Mouse (Mus musculus) skeletal muscle tissue, adult 2 months (tissue): Measurements from ENCODE around the gene A730009L09Rik.

Experiments
- DNase-seq: peaks from one replicate; pipeline ENCODE4 v3.0.0-alpha.2; 2012; ENCODE audit warnings: low read depth, low spot score

A730009L09Rik gene

DNA sequence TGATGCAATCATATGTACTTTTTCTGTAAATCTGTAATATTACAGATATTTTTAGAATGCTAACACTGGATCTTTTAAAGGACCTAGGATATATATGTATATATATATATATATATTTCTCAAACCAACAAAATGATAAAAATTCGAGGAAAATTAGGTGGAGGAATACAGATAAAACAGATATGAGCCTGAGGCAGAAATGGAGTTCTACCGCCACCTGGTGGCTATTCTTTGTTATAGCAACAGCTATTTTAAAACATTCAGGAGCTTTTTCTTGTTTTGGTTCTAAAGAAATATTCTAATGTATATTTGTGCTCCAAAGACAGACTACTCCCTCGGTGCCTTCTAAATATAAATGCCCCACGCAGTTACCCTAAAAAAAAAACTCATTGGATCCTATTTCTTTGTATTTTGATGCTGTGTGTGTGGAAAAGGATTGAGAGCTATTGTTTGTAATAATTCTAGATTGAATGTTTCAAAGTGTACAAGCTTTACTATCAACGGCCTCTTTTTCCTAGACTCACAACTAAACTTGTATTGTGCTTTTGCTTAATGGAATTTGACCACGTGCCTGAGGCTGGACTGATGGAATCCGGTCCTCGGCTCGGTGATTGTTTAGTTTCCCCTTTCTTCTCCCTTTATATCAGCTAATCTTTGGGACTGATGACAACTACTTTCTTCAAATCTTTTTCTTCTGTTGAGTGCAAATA lies 44.8 kb downstream of the A730009L09Rik start:
- no peak for DNase-seq

DNA sequence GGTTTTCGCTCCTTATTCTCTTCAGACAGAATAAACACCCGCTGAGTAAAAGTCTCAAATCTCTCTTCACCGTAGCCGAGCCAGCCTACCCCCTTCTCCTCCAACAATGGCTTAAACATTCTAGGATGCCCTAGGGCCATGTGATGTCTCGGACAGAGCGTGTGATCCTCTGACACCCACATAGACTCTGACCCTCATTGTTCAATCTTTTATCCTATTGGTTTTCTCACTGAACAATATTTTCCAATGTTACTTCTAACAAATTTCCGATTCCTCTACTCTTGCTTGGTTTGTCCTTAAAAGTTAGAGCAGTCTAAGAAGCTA lies 45.3 kb downstream of the A730009L09Rik start:
- no peak for DNase-seq
